Mouse (Mus musculus): Measurements from ENCODE around the gene Fbxw13.
"Not testable (repeated sequence)": the region's sequence is repeated elsewhere in the genome, so short reads cannot be mapped to it uniquely, and the experiment has no call there.

The Fbxw13 gene

DNA sequence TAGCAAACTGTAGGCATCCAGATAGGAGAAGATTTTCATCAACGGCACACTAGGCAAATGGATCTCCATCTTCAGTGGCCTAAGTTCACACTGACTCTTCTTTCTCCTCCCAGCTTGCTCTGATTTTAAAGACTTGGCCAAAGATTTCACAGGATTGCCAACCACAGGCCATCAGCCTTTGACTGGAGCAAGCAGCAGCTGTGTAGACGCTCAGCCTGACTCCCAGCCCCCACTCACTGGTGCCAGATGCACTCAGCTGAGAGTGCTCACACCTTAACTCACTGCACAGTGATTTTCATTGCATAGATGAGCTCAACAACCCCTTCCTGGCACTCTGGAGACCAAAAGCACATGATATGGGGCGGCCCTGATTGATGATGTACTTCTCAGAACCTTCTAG is at the start of gene Fbxw13:
TSS of gene Fbxw13 (minus strand) at position 101 of the 400 bp plus-strand sequence.
- not testable (repeated sequence) for DNase-seq (ENCODE audit: low spot score)

DNA sequence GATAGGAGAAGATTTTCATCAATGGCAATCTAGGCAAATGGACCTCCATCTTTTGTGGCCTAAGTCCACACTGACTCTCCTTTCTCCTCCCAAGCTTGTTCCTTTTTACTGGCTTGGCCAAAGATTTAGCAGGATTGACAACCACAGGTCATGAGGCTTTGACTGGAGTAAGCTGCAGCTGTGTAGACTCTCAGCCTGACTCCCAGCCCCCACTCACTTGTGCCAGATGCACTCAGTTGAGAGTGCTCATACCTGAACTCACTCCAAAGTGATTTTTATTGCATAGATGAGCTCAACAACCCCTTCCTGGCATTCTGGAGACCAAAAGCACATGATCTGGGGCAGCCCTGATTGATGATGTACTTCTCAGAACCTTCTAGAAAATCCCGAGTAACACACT is 38.9 kb upstream of the Fbxw13 start, which contains the start of gene Fbxw20:
TSS of gene Fbxw20 (minus strand) at position 101 of the 400 bp plus-strand sequence.
- DNase-seq (ENCODE audit: low spot score): no peak

DNA sequence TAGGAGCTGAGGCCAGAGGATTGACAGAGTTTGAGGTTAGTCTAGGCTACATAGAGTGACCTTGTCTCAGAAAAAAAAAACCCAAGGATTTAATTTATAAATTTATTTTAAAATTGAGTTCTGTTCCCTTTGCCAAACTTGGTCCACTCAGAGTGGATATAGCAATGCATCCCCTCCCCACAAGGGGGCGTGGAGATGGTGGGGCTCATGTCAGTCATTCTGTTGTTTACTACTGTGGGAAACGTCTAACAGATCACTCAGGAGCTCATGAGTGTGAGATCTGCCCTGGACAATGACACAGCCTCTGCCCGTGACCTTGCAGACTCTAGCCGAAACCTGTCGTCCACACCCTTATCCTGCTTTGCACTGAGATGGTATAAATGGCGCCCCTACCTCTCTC is 22.7 kb upstream of the Fbxw13 start:
- no peak for DNase-seq (ENCODE audit: low spot score)

DNA sequence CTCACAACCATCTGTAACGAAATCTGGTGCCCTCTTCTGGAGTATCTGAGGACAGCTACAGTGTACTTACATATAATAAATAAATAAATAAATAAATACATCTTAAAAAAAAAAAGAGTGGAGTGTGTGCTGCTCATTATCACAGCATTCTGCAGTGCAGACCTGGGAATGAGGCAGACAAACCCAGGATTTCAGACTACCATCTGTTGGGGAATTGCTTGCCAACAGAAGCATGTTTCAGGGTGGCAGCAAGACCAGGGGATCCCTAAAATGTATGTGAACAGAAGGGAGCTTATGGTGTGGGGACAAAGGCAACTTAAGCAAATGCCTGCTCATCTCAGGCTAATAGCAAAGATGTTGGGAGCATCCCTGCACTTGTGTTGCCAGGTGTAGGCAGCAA is 5.6 kb upstream of the Fbxw13 start:
- DNase-seq (ENCODE audit: low spot score): not testable (repeated sequence)

DNA sequence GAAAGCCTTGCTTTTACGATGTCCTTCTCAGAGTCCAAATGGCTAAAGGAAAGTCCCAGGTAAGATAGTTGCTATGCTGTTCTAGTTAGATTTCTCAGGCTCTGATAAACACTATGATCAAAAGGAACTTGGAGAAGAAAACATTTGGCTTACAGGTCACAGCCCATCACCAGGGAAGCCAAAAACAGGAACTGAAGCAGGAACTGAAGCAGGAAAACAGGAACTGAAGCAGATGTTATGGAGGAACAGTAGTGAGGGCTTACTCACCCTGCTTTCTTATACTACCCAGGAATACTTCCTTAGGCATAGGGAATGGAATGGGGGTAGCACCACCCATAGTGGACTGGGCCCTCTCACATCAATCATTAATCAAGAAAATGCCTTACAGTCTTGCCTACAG is 4.6 kb upstream of the Fbxw13 start:
- DNase-seq (ENCODE audit: low spot score): no peak

DNA sequence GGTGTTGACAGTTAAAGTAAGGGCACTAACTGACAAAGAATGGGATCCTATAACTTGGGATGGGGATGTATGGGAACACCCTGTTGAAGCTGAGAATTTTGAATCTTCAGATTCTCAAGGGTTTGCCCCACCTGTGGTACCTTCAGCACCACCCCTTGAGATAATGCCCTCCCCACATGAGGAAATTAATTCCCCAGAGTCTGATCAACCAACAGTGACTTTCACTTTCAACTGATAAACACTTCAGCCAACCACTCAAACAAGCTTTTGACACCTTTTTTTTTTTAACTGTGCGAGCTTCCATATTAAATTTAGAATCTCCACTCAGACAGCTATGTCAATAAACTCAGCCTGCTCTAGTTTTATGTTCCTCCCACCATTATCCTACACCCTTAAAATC is 3.6 kb upstream of the Fbxw13 start:
- no peak for DNase-seq (ENCODE audit: low spot score)

DNA sequence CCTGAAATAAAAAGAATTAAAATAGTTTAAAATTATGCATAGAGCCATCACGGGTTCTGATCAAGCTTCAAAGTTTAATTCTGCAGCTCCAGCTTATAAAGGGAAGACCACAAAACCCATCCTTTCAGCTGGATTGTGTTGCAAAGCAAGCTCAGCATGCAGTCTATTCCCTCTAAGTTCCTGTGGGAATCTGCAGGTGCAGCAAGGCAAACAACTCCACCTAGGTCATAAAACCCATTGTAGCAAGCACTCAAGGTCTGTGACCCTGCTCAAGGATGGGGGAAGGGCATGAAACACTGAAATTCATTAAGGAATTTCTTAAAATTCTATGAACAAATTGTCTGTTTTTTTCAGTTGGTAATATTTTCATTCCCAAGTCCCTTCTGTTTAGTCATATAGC is 18.6 kb downstream of the Fbxw13 start:
- DNase-seq (ENCODE audit: low spot score): no peak

DNA sequence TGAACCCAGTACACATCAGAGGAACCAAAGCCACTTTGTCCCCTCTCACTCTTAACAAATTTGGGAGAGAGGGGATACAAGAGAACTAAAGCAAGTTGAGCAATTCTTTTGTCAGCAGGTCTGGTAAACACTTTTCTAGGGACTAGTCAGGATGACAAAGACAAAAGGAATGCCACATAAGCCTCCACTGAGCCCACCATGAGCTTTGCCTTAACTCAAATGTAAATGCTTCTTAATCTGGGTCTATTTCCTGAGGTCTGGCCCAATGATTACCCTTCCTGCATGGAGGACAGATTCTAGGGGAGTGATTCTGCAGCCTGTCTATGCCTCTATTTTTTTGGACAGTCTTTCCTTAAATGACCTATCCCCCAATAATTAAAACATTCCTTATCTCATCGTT is 19.5 kb downstream of the Fbxw13 start:
- DNase-seq (ENCODE audit: low spot score): no peak

DNA sequence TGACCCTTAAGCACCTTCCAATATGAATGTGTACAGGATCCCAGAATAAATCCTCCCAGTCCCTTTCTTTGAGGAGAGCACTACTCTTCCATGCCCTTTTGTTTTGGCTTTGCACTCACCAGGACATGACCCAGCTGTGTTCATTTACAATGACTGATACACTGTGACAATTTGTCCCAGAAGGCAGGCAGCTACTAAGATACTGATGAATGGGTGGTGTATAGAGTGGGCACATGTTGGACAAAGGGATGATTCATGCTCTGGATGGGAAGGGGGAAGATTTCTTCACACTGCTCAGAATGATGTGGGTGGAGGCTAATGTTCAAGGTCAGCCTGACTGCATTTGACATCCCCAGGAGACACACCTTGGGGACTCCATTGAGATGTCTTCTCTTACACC is 28.5 kb downstream of the Fbxw13 start:
- no peak for DNase-seq (ENCODE audit: low spot score)

DNA sequence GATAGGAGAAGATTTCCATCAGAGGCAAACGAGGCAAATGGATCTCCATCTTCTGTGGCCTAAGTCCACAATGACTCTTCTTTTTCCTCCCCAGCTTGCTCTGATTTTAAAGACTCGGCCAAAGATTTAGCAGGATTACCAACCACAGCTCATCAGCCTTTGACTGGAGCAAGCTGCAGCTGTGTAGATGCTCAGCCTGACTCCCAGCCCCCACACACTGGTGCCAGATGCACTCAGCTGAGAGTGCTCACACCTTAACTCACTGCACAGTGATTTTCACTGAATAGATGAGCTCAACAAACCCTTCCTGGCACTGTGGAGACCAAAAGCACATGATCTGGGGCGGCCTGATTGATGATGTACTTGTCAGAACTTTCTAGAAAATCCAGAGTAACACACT is 33.8 kb downstream of the Fbxw13 start, which contains the start of gene Fbxw21:
TSS of gene Fbxw21 (minus strand) at position 101 of the 400 bp plus-strand sequence.
- DNase-seq (ENCODE audit: low spot score): no peak

DNA sequence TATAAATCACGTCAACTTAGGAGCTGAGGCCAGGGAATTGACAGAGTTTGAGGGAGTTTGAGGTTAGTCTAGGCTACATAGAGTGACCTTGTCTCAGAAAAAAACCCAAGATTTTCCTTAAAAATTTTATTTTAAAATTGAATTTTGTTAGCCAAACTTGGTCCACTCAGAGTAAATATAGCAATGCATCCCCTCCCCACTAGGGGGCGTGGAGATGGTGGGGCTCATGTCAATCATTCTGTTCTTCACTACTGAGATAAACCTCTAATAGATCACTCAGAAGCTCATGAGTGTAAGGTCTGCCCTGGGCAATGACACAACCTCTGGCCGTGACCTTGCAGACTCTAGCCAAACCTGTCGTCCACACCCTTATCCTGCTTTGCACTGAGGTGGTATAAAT is 55.4 kb downstream of the Fbxw13 start:
- DNase-seq (ENCODE audit: low spot score): not testable (repeated sequence)

DNA sequence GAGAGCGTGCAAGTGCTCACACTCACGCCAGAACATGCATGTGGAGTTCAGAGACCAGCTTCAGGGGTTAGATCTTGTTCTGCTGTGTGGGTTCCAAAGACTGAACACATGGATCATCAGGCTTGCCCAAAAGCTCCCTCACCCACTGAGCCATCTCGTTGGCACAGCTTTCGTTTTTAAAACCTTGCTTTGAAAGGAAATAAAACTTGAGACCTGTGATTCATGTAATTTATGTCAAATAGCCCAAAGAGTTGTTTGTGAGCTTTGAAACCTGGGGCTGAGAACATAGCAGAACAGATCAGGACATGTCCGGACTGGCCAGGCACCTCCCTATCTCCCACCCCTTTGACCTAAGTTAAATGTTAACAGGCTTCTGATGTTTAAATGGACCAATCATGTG is 65.7 kb downstream of the Fbxw13 start:
- DNase-seq (ENCODE audit: low spot score): no peak
